Mouse (Mus musculus): ENCODE measurements around the gene Ifnl2.

- TF ChIP-seq CTCF (IDR thresholded peaks at IDR 0.05): no peak
- TF ChIP-seq POLR2A (IDR thresholded peaks at IDR 0.05; ENCODE audit: insufficient read depth, low read depth, low read length): no peak
- TF ChIP-seq EP300 (IDR thresholded peaks at IDR 0.05; ENCODE audit: insufficient read depth, low read depth, low read length): no peak
Observed at GRCm38 (mm10) chr7:28488030-28488491, 22.2 kb downstream of the Ifnl2 start.

Data from heart, adult 2 months (tissue).